In genomic region chr19:32573259-32573658, GRCm38 (mm10) we compare ENCODE assay signal across 18 mouse cellular contexts. TPM values are rescaled to one million over a fixed set of nuclear protein-coding genes. Genes with fewer than 3 reads are reported as not detected.
DNase-seq lines count a peak whose midpoint lies in the region; ATAC-seq lines count a peak whose summit lies in the region.
"Had no signal": no experiment of that assay in that cellular context is flagged by ENCODE, and none has a peak within 500 bp of the region (broad histone marks: within the 10 kb centered on the region; RNA-seq: fewer than 3 reads in every experiment).

No protein-coding gene starts in this region.

- no peak overlapping the region for H3K4me2 ChIP-seq in heart, embryonic 11.5 days
- no peak overlapping the region for H3K4me2 ChIP-seq in liver, embryonic 12.5 days
- no peak overlapping the region for H3K4me2 ChIP-seq in stomach, embryonic 16.5 days (ENCODE audit: low read depth, low read length)
- H3K4me2 ChIP-seq: limb, embryonic 15.5 days; midbrain, embryonic 13.5 days had no signal

- H3K4me1 ChIP-seq in heart, embryonic 11.5 days (ENCODE audit: control insufficient read depth, insufficient read depth, low read length) = peaks cover 10% of the 10 kb centered on the region; the same call in 1 of the 2 replicates
- H3K4me1 ChIP-seq in liver, embryonic 12.5 days = peaks cover 22% of the 10 kb centered on the region
- H3K4me1 ChIP-seq in stomach, embryonic 16.5 days (ENCODE audit: control insufficient read depth, insufficient read depth, low read length) = no peaks in the 10 kb centered on the region; the same call in 1 of the 2 replicates

- H3K4me3 ChIP-seq in heart, embryonic 11.5 days (ENCODE audit: low read depth, low read length) = no peak overlapping the region
- no peak overlapping the region for H3K4me3 ChIP-seq in liver, embryonic 12.5 days
- H3K4me3 ChIP-seq in stomach, embryonic 16.5 days (replicated peaks; ENCODE audit: low read length) = no peak overlapping the region
- H3K4me3 ChIP-seq: limb, embryonic 15.5 days; midbrain, embryonic 13.5 days; myocyte had no signal

- no peaks in the 10 kb centered on the region for H3K9me3 ChIP-seq in heart, embryonic 11.5 days (replicated peaks; ENCODE audit: control insufficient read depth, low read length)
- H3K9me3 ChIP-seq in liver, embryonic 12.5 days (replicated peaks) = no peaks in the 10 kb centered on the region
- H3K9me3 ChIP-seq in stomach, embryonic 16.5 days (replicated peaks; ENCODE audit: control insufficient read depth, low read length) = no peaks in the 10 kb centered on the region
- H3K9me3 ChIP-seq: limb, embryonic 15.5 days; midbrain, embryonic 13.5 days had no signal

- H3K36me3 ChIP-seq in heart, embryonic 11.5 days (ENCODE audit: control insufficient read depth, insufficient read depth, low read length) = no peaks in the 10 kb centered on the region
- no peaks in the 10 kb centered on the region for H3K36me3 ChIP-seq in liver, embryonic 12.5 days
- H3K36me3 ChIP-seq in stomach, embryonic 16.5 days (ENCODE audit: control insufficient read depth, insufficient read depth, low read length) = no peaks in the 10 kb centered on the region
- H3K36me3 ChIP-seq: limb, embryonic 15.5 days; midbrain, embryonic 13.5 days had no signal

- no peak for ATAC-seq in heart, embryonic 11.5 days (replicated peaks; ENCODE audit: insufficient number of reproducible peaks, low FRiP score, low TSS enrichment)
- ATAC-seq in liver, embryonic 12.5 days = 0 out of 2 replicates have a peak, but pooled peaks have one; percentile 24
- ATAC-seq in stomach, embryonic 16.5 days (ENCODE audit: insufficient read depth, low FRiP score) = 0 out of 2 replicates have a peak, but pooled peaks have one; percentile 62
- ATAC-seq: activated CD4-positive, CD25-positive, alpha-beta regulatory T cell, adult 4 months; forebrain, embryonic 14.5 days; hindbrain, postnatal 0 days; midbrain, embryonic 13.5 days had no signal

- H3K9ac ChIP-seq in heart, embryonic 11.5 days (ENCODE audit: low read depth, low read length) = no peak overlapping the region
- H3K9ac ChIP-seq in liver, embryonic 12.5 days = no peak overlapping the region
- no peak overlapping the region for H3K9ac ChIP-seq in stomach, embryonic 16.5 days (ENCODE audit: low read length)
- H3K9ac ChIP-seq: limb, embryonic 15.5 days; midbrain, embryonic 13.5 days had no signal

- peak; percentile 84 for DNase-seq in heart, adult 11 months
- DNase-seq in urinary bladder, adult 18-20 months (ENCODE audit: low spot score in 2 of 2) = peak; percentile 13 to 20
- no peak for DNase-seq in urinary bladder, postnatal 25 days (ENCODE audit: low spot score)
- no peak for DNase-seq in embryo, embryonic 10 days (ENCODE audit: low spot score)
- no peak for DNase-seq in ovary, postnatal 36 days (ENCODE audit: low spot score)
- DNase-seq: cerebellum, adult 9-10 months; embryo, embryonic 11 days; lung, postnatal 14 days; spleen, adult 18-20 months had no signal

- WGBS in heart, embryonic 11.5 days (ENCODE audit: insufficient replicate concordance) = 83% methylated on average over 6 of the region's 6 CpGs
- 73% methylated on average over 6 of the region's 6 CpGs for WGBS in liver, embryonic 12.5 days (ENCODE audit: insufficient replicate concordance)
- WGBS in stomach, embryonic 16.5 days = 78% methylated on average over 6 of the region's 6 CpGs

- H3K27ac ChIP-seq in heart, embryonic 11.5 days (ENCODE audit: low read depth, low read length) = no peak overlapping the region
- no peak overlapping the region for H3K27ac ChIP-seq in liver, embryonic 12.5 days
- no peak overlapping the region for H3K27ac ChIP-seq in stomach, embryonic 16.5 days (ENCODE audit: low read length)
- H3K27ac ChIP-seq: hindbrain, postnatal 0 days; limb, embryonic 15.5 days; midbrain, embryonic 13.5 days had no signal

- H3K27me3 ChIP-seq in heart, embryonic 11.5 days (ENCODE audit: control insufficient read depth, insufficient read depth, low read length) = no peaks in the 10 kb centered on the region
- no peaks in the 10 kb centered on the region for H3K27me3 ChIP-seq in liver, embryonic 12.5 days (replicated peaks)
- H3K27me3 ChIP-seq in stomach, embryonic 16.5 days (ENCODE audit: control insufficient read depth, insufficient read depth, low read length) = no peaks in the 10 kb centered on the region
- H3K27me3 ChIP-seq: limb, embryonic 15.5 days; midbrain, embryonic 13.5 days had no signal

RNA-seq across cellular contexts. Expression of gene Papss2, which starts 22.3 kb away (rescaled TPM):
- polyA plus RNA-seq in heart, embryonic 11.5 days (2014; fragmentation: Nextera tagmentation; extraction: Ambion mirVana) = 28.1 and 33.6 TPM in 2 replicates
- polyA plus RNA-seq in liver, embryonic 12.5 days (2016; fragmentation: Nextera tagmentation; extraction: Ambion mirVana) = 2.0 and 3.1 TPM in 2 replicates
- polyA plus RNA-seq in stomach, embryonic 16.5 days (2015; fragmentation: Nextera tagmentation; extraction: Ambion mirVana) = 11.0 and 13.0 TPM in 2 replicates

Comparison
In these comparisons a context has a peak if more than half of its experiments do, and no peak if none do; other contexts are left out.
1. DNase-seq: peak in heart, adult 11 months (single experiment) and urinary bladder, adult 18-20 months (2 of 2); none in urinary bladder, postnatal 25 days (single experiment), embryo, embryonic 10 days (single experiment) and ovary, postnatal 36 days (single experiment).